Mouse (Mus musculus) ovary, postnatal 14 days (tissue): ENCODE results near the gene Sgo2a.
A peak's percentile ranks its signal among the peaks of the same experiment; 100 is the strongest.
"Not testable (repeated sequence)": the region's sequence is repeated elsewhere in the genome, so short reads cannot be mapped to it uniquely, and the experiment has no call there.

Experiments
- DNase-seq: peaks from one replicate; pipeline ENCODE4 v3.0.0; 2022; ENCODE audit warnings: low spot score

Sgo2a gene

GRCm38 (mm10) chr1:57995432-57996132 lies at the start of gene Sgo2a:
TSS of gene Sgo2a (plus strand) at chr1:57995971.
- peak; percentile 86 for DNase-seq

DNA sequence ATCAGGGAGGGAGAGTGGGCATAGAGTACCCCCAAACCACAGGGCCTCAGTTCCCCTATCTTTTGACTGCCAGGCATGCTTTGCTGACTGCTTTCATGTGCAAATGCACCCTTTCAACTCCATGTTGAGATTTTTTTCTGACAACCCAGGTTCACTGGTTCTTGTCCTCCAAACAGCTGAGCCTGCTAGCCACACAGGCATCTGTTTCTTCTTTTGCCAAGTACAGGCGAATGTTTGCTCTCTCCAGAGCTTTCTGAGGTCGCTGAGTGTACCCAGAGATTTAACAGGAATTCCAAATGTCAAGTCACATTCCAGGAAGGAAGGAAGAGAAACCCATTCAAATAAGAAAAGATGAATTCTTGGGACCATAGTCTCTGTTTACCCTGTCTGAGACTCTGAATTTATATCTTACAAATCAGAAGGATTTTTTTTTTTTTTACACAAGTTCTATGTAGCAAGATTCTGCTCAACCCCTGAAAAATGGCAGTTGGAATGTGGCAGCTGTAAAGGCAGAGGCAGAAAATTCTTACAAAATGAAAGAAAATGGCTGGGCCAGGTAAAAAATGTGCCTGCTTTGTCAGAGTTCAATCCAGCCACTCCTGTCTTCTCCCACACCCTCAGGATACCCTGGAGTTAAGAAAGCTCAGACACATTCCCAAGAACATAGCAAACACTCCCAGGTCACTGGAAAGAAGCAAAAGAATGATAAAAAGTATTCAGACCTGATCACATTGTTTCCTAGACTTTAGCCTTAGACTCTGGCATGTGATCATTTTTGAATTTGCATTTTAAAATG lies 48.0 kb upstream of the Sgo2a start:
- DNase-seq = no peak

DNA sequence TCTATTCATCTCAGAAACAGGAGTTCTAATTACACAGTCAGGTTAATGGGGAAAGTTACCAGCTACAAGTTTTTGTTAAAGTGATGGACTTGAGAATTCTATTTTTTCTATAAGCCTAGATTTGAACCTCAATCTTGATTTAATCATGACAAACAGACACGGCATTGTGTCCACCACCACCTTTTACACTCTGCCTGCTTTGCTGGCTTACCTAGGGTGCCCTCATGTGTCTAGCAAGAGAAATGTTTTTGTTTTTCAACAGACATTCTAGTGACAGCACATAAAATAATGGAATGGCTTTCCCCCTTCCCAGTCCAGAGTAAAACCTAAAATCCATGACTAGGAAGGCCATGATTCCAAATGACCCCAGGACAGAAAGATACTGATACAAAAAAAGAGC lies 46.6 kb upstream of the Sgo2a start:
- no peak for DNase-seq

DNA sequence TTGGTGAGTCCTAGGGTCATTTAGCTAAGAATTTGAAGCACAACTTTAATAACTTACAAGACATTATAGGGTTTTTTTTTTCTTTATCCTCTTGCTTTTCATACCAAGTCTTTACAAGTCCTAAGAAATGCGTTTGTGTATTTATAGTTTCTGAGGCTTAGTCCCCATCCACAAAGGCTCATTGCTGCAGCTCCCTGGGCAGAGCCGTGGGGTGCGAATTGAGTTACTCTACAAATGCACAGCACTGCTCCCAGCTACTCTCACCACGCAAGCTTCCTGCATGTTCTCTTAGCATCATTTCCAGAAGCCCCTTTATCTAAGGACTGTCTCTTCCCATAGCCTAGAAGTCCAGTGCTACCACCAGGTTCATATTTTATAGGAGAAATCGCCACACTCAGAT lies 46.1 kb upstream of the Sgo2a start:
- DNase-seq = no peak

DNA sequence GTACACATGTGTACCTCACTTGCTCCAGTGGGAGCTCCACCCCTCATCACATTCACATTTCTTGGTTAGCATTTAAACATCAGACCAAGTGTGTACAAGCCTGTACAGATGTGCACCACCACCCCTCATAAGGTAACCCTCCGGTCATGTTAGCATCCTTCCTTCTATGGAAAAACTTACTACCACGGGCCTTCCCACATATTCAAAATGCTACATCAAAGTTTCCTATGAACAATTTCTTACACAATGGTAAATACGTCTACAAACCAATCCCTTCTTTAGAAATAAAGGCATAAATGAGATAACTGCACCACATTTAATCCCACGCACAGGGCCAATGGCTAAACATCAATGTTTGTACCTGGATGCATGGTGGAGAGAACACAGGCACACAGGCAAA lies 43.3 kb upstream of the Sgo2a start:
- DNase-seq = no peak

DNA sequence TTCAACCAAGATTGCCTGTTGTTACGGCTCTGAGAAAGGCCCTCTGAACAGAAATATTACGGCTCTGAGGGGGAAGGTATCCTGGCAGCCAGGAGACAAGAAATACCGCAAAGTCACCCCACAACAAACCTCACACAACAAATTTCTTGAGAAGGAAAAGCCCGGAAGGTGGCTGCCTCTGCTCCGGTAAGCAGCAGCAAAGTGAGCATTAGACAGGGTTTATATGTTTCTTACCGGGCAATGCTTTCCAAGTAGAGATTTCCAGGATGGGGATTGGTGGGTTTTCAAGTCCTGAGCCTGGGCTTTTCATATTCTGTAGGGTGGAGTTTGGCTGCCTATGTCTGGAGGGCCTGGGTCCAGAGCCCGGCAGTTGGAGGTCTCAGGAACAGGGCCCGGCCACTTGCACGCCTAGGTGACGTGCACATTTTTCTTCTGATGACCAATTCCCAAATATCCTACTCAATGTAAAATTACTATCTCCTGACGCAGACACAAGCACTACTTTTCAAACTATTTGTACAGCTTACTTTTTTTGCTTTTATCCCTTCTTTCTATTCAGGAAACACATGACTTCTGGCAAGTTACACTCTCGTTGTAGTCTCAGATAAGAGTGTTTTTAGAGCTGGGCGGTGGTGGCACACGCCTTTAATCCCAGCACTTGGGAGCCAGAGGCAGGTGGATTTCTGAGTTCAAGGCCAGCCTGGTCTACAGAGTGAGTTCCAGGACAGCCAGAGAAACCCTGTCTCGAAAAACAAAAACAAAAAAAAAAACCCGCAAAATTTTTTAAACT lies 42.0 kb upstream of the Sgo2a start:
- DNase-seq = no peak

DNA sequence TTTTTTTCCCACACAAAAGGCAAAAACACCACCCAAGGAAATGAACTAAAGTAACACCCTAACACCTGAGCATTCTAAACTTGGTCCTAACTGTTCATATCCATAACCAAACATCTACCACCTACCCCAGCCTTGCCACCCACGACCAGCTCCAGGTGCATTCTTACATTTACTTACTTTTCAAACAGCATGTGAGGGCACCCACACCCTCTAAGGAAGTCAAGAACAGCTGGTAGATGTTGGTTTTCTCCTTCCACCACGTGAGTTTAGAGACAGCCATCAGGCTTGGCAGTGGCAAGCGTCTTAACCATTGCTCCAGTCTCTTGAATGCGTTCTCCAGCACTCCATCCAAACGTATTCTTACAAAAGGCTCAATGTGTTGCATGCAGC lies 41.4 kb upstream of the Sgo2a start:
- no peak for DNase-seq

- no peak for DNase-seq
Observed at GRCm38 (mm10) chr1:57955774-57956173, 40.0 kb upstream of the Sgo2a start.

GRCm38 (mm10) chr1:57969327-57970271 lies 26.2 kb upstream of the Sgo2a start:
- DNase-seq = peak; percentile 99

DNA sequence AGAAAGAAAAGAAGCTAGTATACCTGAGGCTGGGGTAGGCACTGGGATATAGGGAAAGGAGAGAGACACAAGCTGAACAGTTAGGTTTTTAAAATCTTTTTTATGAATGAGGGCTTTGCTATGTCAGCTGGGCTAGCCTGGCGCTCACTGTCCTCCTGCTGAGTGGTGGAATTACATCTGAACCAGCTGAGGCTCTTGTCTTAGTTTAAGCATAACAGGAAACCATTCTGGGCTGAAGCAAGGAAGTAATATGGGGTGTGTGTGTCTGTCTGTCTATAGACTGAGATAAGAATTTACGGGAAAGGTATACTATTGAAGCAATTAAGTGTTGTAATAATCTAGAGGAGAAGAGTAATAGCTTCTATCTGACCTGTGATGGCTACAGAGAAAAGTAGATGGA lies 24.2 kb upstream of the Sgo2a start:
- DNase-seq = no peak

DNA sequence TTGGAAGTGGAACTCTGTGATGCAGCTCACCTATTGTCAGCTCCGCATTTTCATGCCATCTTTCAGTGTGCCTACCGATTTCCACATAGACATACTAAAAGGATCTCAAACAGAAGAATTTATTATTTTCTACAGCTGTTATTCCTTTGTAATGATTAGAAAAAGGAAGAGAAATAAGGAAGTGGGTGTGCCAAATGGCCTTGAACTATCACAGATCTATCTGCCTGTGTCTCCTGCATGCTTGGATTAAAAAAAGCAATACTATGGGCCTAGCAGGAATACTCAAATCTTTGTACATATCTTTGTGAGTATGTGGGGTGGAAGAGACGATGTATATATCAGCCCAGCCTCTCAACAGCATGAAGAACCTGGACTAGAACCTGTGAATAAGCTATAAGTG lies 18.9 kb upstream of the Sgo2a start:
- no peak for DNase-seq

DNA sequence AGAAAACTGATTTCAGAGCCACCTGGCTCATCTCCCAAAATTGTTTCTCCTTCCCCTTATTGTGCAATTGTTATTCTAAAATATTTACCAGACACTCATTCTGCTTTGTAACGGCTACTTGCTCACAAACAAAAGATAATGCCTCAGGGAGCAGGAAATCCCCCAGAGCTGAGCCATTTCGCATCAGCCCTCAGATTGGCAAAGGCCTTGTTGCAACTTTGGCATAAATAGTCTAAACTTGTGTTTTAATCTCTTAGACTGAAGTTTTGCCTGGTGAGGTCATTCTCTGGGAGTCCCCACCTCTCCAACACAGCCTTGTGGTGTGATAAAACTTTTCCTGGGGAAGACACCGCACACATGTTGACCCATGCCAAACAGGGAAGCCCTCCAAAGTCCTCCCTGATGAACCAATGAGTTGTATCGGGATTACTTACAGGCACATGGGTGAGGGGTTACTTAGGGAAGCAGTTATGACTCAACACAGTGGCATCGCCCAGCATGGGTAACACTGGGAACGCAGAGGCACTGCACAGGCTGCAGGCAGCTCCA lies 6.6 kb upstream of the Sgo2a start:
- DNase-seq = peak; percentile 9

DNA sequence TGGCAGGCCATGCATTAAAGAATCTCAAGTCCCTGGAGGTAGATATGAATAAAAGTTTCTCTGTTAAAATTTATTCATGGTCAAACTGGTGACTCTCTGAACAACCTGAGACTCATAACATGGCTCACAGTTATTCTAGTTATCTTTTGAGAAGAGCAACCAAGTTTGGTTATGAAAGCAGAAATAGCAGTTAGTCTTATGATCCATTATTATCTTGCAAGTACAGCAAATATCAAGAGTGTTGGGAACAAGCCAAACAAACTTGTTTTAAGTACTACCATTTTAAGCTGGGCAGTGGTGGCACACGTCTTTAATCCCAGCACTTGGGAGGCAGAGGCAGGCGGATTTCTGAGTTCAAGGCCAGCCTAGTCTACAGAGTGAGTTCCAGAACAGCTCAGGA lies 4.5 kb upstream of the Sgo2a start:
- DNase-seq = no peak

- peak; percentile 5 for DNase-seq
Observed at GRCm38 (mm10) chr1:57996133-57996615, 403 bp downstream of the Sgo2a start.

DNA sequence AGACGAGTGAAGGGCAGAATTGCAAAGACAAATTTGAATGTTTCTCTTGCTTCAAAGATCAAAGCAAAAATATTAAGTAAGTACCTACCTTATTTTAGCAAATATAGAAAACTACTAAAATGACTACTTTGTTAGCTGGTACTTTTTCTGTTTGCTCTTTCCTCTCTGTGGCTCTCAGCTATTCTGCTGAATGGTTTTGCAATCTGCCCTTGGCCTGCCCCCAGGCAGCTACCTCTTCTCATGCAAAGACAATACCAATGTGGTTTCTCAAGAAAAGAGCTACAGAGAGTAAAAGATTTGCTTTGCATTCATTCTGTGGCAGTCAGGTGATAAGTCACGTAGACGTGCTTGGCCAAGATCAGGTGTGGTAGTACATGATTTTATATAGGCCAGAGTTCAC lies 2.4 kb downstream of the Sgo2a start:
- DNase-seq = no peak

DNA sequence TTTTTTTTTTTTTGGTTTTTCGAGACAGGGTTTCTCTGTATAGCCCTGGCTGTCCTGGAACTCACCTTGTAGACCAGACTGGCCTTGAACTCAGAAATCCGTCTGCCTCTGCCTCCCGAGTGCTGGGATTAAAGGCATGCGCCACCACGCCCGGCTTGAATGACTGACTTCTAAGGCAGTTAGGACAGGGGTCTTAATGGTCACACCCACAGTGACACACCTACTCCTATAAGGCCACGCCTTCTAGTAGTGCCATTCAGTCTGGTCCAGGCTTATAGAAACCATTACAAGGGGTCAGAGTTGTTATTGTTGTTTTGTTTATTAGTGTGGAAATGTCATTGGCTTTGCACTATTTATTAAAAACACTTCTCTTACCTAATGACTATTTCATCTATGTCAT lies 10.6 kb downstream of the Sgo2a start:
- DNase-seq = not testable (repeated sequence)

DNA sequence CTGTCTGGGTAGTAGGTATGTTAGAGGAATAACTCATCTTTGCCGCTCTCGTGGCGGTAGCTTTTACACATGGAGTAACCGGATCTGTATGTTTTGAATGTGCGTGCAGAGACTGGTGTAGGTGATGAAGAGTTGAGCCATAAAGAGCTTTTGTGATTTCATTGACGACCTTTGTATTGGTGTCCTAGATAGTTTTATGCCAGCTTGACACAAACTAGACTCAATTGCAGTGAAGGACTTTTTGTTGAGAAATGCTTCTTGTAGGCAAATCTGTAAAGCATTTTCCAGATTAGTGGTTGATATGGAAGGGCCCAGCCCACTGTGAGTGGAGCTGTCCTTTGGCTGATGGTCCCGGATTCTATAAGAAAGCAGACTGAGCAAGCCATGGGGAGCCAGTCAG lies 23.1 kb downstream of the Sgo2a start, which contains the start of gene Kctd18:
Gene Kctd18, minus strand, starts transcription at position 101 of the 400 bp plus-strand sequence.
- no peak for DNase-seq

GRCm38 (mm10) chr1:58027707-58028106 lies 31.9 kb downstream of the Sgo2a start:
- DNase-seq = no peak

GRCm38 (mm10) chr1:58029636-58030117 lies 33.9 kb downstream of the Sgo2a start, which contains the start of gene Aox1:
TSS of gene Aox1 (plus strand) at chr1:58029931.
- DNase-seq = peak; percentile 52

GRCm38 (mm10) chr1:58030156-58030871 lies 34.5 kb downstream of the Sgo2a start:
- DNase-seq = peak; percentile 52
